Mouse (Mus musculus): ENCODE measurements around the gene Mapk1.

GRCm38 (mm10) chr16:17044320-17044719 lies 61.1 kb downstream of the Mapk1 start:
- TF ChIP-seq CTCF (IDR thresholded peaks at IDR 0.05; ENCODE audit: insufficient read depth, low read depth, low read length) (no peak), POLR2A (IDR thresholded peaks at IDR 0.05; ENCODE audit: insufficient read depth, low read depth, low read length) (no peak)

Data from olfactory bulb, adult 2 months (tissue).